Mouse (Mus musculus): Measurements from ENCODE around the gene Avpr1b. TPM values are rescaled to one million over a fixed set of nuclear protein-coding genes. Genes with fewer than 3 reads are reported as not detected.

The Avpr1b gene
- polyA plus RNA-seq, 1 experiment from 2014 or later: 0.04 TPM

GRCm38 (mm10) chr1:131583598-131583997 is 15.4 kb upstream of the Avpr1b start:
- no peaks in the 10 kb centered on the region for H3K27me3 ChIP-seq (ENCODE audit: control insufficient read depth, insufficient read depth, low read length)
- no peaks in the 10 kb centered on the region for H3K4me1 ChIP-seq (replicated peaks; ENCODE audit: control insufficient read depth, insufficient read depth)
- DNase-seq (ENCODE audit: low spot score) (no peak), ATAC-seq (ENCODE audit: low FRiP score, low TSS enrichment) (no peak)
- H3K27ac ChIP-seq (replicated peaks): no peak overlapping the region
- no peak overlapping the region for H3K4me2 ChIP-seq (replicated peaks; ENCODE audit: low read depth)
- H3K9ac ChIP-seq (ENCODE audit: low read length): no peak overlapping the region
- no peaks in the 10 kb centered on the region for H3K9me3 ChIP-seq (ENCODE audit: control insufficient read depth, low read length)
- H3K4me3 ChIP-seq (ENCODE audit: low read depth, low read length): no peak overlapping the region
- 75% methylated on average over 3 of the region's 3 CpGs for WGBS
- H3K36me3 ChIP-seq (ENCODE audit: control insufficient read depth, insufficient read depth, low read length): no peaks in the 10 kb centered on the region
- TF ChIP-seq CTCF (IDR thresholded peaks at IDR 0.05; ENCODE audit: low read depth) (no peak), EP300 (optimal IDR thresholded peaks at IDR 0.05) (no peak)

- no peak overlapping the region for H3K4me2 ChIP-seq (replicated peaks; ENCODE audit: low read depth)
- H3K27me3 ChIP-seq (ENCODE audit: control insufficient read depth, insufficient read depth, low read length): no peaks in the 10 kb centered on the region
- H3K9me3 ChIP-seq (ENCODE audit: control insufficient read depth, low read length): no peaks in the 10 kb centered on the region
- DNase-seq (ENCODE audit: low spot score) (no peak), ATAC-seq (ENCODE audit: low FRiP score, low TSS enrichment) (no peak)
- no peak overlapping the region for H3K4me3 ChIP-seq (ENCODE audit: low read depth, low read length)
- no peaks in the 10 kb centered on the region for H3K4me1 ChIP-seq (replicated peaks; ENCODE audit: control insufficient read depth, insufficient read depth)
- no peak overlapping the region for H3K27ac ChIP-seq (replicated peaks)
- no peaks in the 10 kb centered on the region for H3K36me3 ChIP-seq (ENCODE audit: control insufficient read depth, insufficient read depth, low read length)
- TF ChIP-seq EP300 (optimal IDR thresholded peaks at IDR 0.05) (no peak), CTCF (IDR thresholded peaks at IDR 0.05; ENCODE audit: low read depth) (no peak)
- WGBS: 47% methylated on average over 8 of the region's 8 CpGs
- no peak overlapping the region for H3K9ac ChIP-seq (ENCODE audit: low read length)
These were observed 12.2 kb upstream of the Avpr1b start for GRCm38 (mm10) chr1:131586836-131587235.

- WGBS: 37% methylated on average over 11 of the region's 11 CpGs
- H3K27me3 ChIP-seq (ENCODE audit: control insufficient read depth, insufficient read depth, low read length): no peaks in the 10 kb centered on the region
- no peak overlapping the region for H3K4me2 ChIP-seq (replicated peaks; ENCODE audit: low read depth)
- no peak overlapping the region for H3K9ac ChIP-seq (ENCODE audit: low read length)
- H3K36me3 ChIP-seq (ENCODE audit: control insufficient read depth, insufficient read depth, low read length): no peaks in the 10 kb centered on the region
- no peak for DNase-seq (ENCODE audit: low spot score)
- ATAC-seq (ENCODE audit: low FRiP score, low TSS enrichment): no peak
- no peak overlapping the region for H3K27ac ChIP-seq (replicated peaks)
- TF ChIP-seq EP300 (optimal IDR thresholded peaks at IDR 0.05) (no peak), CTCF (IDR thresholded peaks at IDR 0.05; ENCODE audit: low read depth) (peak; percentile 57)
- H3K4me3 ChIP-seq (ENCODE audit: low read depth, low read length): no peak overlapping the region
- H3K4me1 ChIP-seq (replicated peaks; ENCODE audit: control insufficient read depth, insufficient read depth): no peaks in the 10 kb centered on the region
- H3K9me3 ChIP-seq (ENCODE audit: control insufficient read depth, low read length): no peaks in the 10 kb centered on the region
These were observed 1.3 kb downstream of the Avpr1b start for GRCm38 (mm10) chr1:131600314-131600713.

GRCm38 (mm10) chr1:131606719-131607118 is 7.7 kb downstream of the Avpr1b start:
- Histone ChIP-seq H3K9ac (ENCODE audit: low read length) (no peak overlapping the region), H3K27me3 (ENCODE audit: control insufficient read depth, insufficient read depth, low read length) (no peaks in the 10 kb centered on the region), H3K4me2 (replicated peaks; ENCODE audit: low read depth) (no peak overlapping the region), H3K36me3 (ENCODE audit: control insufficient read depth, insufficient read depth, low read length) (no peaks in the 10 kb centered on the region), H3K9me3 (ENCODE audit: control insufficient read depth, low read length) (no peaks in the 10 kb centered on the region), H3K27ac (replicated peaks) (no peak overlapping the region), H3K4me3 (ENCODE audit: low read depth, low read length) (no peak overlapping the region), H3K4me1 (replicated peaks; ENCODE audit: control insufficient read depth, insufficient read depth) (no peaks in the 10 kb centered on the region)
- ATAC-seq (ENCODE audit: low FRiP score, low TSS enrichment) (no peak), DNase-seq (ENCODE audit: low spot score) (no peak)
- TF ChIP-seq EP300 (optimal IDR thresholded peaks at IDR 0.05): no peak
- TF ChIP-seq CTCF (IDR thresholded peaks at IDR 0.05; ENCODE audit: low read depth): no peak
- 75% methylated on average over 2 of the region's 2 CpGs for WGBS

GRCm38 (mm10) chr1:131612556-131613155 is 13.6 kb downstream of the Avpr1b start:
- DNase-seq (ENCODE audit: low spot score) (peak; percentile 29), ATAC-seq (ENCODE audit: low FRiP score, low TSS enrichment) (0 out of 2 replicates have a peak, but pooled peaks have one; percentile 30)
- Histone ChIP-seq H3K4me3 (ENCODE audit: low read depth, low read length) (no peak overlapping the region), H3K9ac (ENCODE audit: low read length) (0 out of 2 replicates have a peak overlapping the region, but pooled peaks have one; percentile 31), H3K27ac (replicated peaks) (no peak overlapping the region), H3K27me3 (ENCODE audit: control insufficient read depth, insufficient read depth, low read length) (no peaks in the 10 kb centered on the region), H3K4me2 (replicated peaks; ENCODE audit: low read depth) (peak overlapping the region; percentile 23), H3K9me3 (ENCODE audit: control insufficient read depth, low read length) (no peaks in the 10 kb centered on the region), H3K36me3 (ENCODE audit: control insufficient read depth, insufficient read depth, low read length) (no peaks in the 10 kb centered on the region), H3K4me1 (replicated peaks; ENCODE audit: control insufficient read depth, insufficient read depth) (no peaks in the 10 kb centered on the region)
- TF ChIP-seq CTCF (IDR thresholded peaks at IDR 0.05; ENCODE audit: low read depth): no peak
- WGBS: 25% methylated on average over 4 of the region's 4 CpGs

GRCm38 (mm10) chr1:131613361-131614133 is 14.5 kb downstream of the Avpr1b start:
- Histone ChIP-seq H3K27ac (replicated peaks) (no peak overlapping the region), H3K36me3 (ENCODE audit: control insufficient read depth, insufficient read depth, low read length) (no peaks in the 10 kb centered on the region), H3K4me1 (replicated peaks; ENCODE audit: control insufficient read depth, insufficient read depth) (no peaks in the 10 kb centered on the region), H3K27me3 (ENCODE audit: control insufficient read depth, insufficient read depth, low read length) (no peaks in the 10 kb centered on the region), H3K9ac (ENCODE audit: low read length) (no peak overlapping the region), H3K4me3 (ENCODE audit: low read depth, low read length) (no peak overlapping the region), H3K9me3 (ENCODE audit: control insufficient read depth, low read length) (no peaks in the 10 kb centered on the region), H3K4me2 (replicated peaks; ENCODE audit: low read depth) (no peak overlapping the region; the same call in 1 of the 2 replicates)
- peak; percentile 94 for DNase-seq (ENCODE audit: low spot score)
- ATAC-seq (ENCODE audit: low FRiP score, low TSS enrichment): peak; percentile 97
- TF ChIP-seq EP300 (optimal IDR thresholded peaks at IDR 0.05) (no peak), CTCF (IDR thresholded peaks at IDR 0.05; ENCODE audit: low read depth) (peak; percentile 90)
- 63% methylated on average over 16 of the region's 16 CpGs for WGBS
